Mouse (Mus musculus): ENCODE results near the gene Cacna2d2.

- TF ChIP-seq NELFE (IDR thresholded peaks at IDR 0.05; ENCODE audit: low read depth, low read length) (no peak), CTCF (IDR thresholded peaks at IDR 0.05 in 2 of 3, conservative IDR thresholded peaks at IDR 0.05 in 1 of 3; ENCODE audit: control insufficient read depth in 1 of 3, insufficient read depth in 1 of 3, low read depth in 2 of 3, low read length in 3 of 3, poor library complexity in 1 of 3, severe bottlenecking in 1 of 3) (no peak), MXI1 (IDR thresholded peaks at IDR 0.05; ENCODE audit: low read depth, low read length) (peak; percentile 54; the same call in 1 of the 2 replicates), BHLHE40 (IDR thresholded peaks at IDR 0.05; ENCODE audit: borderline replicate concordance, low read depth, low read length) (no peak; the same call in 1 of the 2 replicates), EP300 (IDR thresholded peaks at IDR 0.05; ENCODE audit: low read depth in 1 of 2, low read length in 2 of 2) (peak in 1 of 2 experiments; percentile 49; a peak in 2 of 4 replicates), POLR2A (IDR thresholded peaks at IDR 0.05; ENCODE audit: control insufficient read depth in 1 of 2, insufficient read depth in 1 of 2, low read depth in 1 of 2, low read length in 2 of 2, poor library complexity in 1 of 2) (no peak)
These were observed 153.4 kb downstream of the Cacna2d2 start for GRCm38 (mm10) chr9:107552690-107553393.
